Mouse (Mus musculus): ENCODE measurements around the gene Slc25a30. TPM values are rescaled to one million over a fixed set of nuclear protein-coding genes. Genes with fewer than 3 reads are reported as not detected.

The Slc25a30 gene
- total and polyA plus RNA-seq, 2 experiments from 2014 or later, result 6.0 to 27.2 TPM

DNA sequence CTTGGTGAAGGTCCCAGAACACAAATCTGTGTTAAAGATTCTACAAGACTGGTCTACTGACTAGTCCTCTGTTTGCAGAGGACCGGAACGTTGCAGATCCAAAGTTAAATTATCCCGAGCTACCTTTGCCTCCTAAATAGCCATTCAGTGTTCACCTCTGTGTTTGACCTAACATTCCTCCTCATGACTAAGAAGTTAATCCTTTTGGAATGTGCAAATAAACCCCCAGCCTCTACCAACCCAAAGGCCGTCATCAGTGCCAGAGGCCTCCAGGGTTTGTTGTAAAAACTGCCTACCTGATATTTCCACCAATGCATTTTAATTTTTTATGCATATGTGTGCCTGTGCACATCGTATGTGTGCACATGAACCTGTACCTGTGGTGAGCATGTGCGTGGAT, 7.5 kb upstream of the Slc25a30 start:
- no peak for TF ChIP-seq CTCF (IDR thresholded peaks at IDR 0.05; ENCODE audit: low read depth)
- DNase-seq (ENCODE audit: low spot score) (no peak), ATAC-seq (no peak)
- Histone ChIP-seq H3K4me2 (ENCODE audit: low read depth, low read length) (no peak overlapping the region), H3K27ac (no peak overlapping the region), H3K9me3 (ENCODE audit: low read length) (no peaks in the 10 kb centered on the region), H3K4me3 (ENCODE audit: low read length) (no peak overlapping the region), H3K9ac (replicated peaks; ENCODE audit: low read length) (no peak overlapping the region), H3K4me1 (ENCODE audit: insufficient read depth, low read length) (no peaks in the 10 kb centered on the region), H3K27me3 (ENCODE audit: insufficient read depth, low read length) (no peaks in the 10 kb centered on the region), H3K36me3 (ENCODE audit: insufficient read depth, low read length) (no peaks in the 10 kb centered on the region)
- 86% methylated on average over 6 of the region's 6 CpGs for WGBS

DNA sequence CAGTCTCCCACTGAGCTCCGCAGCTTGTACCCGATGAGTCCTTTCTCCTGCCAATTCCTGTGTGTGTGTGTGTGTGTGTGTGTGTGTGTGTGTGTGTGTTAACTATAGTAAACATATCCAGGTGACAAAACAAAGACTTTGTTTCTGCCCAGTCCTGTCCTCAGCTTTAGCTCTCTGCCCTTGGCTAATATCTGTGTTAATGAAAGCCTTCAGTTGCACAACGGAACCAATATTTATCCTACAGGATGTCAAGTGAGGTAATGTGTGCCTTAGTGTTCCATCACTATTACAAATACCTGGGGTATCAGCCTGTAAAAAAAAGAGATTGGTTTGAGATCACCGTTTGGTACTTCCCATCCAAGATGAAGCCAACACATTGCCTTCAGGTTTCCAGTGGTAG, 6.3 kb upstream of the Slc25a30 start:
- ATAC-seq, result no peak

GRCm38 (mm10) chr14:75791372-75791771, 4.5 kb upstream of the Slc25a30 start:
- WGBS, result 90% methylated on average over 3 of the region's 3 CpGs
- TF ChIP-seq CTCF (IDR thresholded peaks at IDR 0.05; ENCODE audit: low read depth), result no peak
- no peak overlapping the region for H3K27ac ChIP-seq
- no peak overlapping the region for H3K4me3 ChIP-seq (ENCODE audit: low read length)
- H3K36me3 ChIP-seq (ENCODE audit: insufficient read depth, low read length), result no peaks in the 10 kb centered on the region
- no peak overlapping the region for H3K9ac ChIP-seq (replicated peaks; ENCODE audit: low read length)
- ATAC-seq (no peak), DNase-seq (ENCODE audit: low spot score) (no peak)
- no peak overlapping the region for H3K4me2 ChIP-seq (ENCODE audit: low read depth, low read length)
- no peaks in the 10 kb centered on the region for H3K27me3 ChIP-seq (ENCODE audit: insufficient read depth, low read length)
- no peaks in the 10 kb centered on the region for H3K9me3 ChIP-seq (ENCODE audit: low read length)
- H3K4me1 ChIP-seq (ENCODE audit: insufficient read depth, low read length), result no peaks in the 10 kb centered on the region

More for the DNA sequence above, 6.3 kb upstream of the Slc25a30 start:
- TF ChIP-seq CTCF (IDR thresholded peaks at IDR 0.05; ENCODE audit: low read depth), result no peak
- Histone ChIP-seq H3K9ac (replicated peaks; ENCODE audit: low read length) (no peak overlapping the region), H3K4me2 (ENCODE audit: low read depth, low read length) (no peak overlapping the region), H3K4me1 (ENCODE audit: insufficient read depth, low read length) (no peaks in the 10 kb centered on the region), H3K4me3 (ENCODE audit: low read length) (no peak overlapping the region), H3K27me3 (ENCODE audit: insufficient read depth, low read length) (no peaks in the 10 kb centered on the region), H3K9me3 (ENCODE audit: low read length) (no peaks in the 10 kb centered on the region), H3K36me3 (ENCODE audit: insufficient read depth, low read length) (no peaks in the 10 kb centered on the region), H3K27ac (no peak overlapping the region)
- no peak for DNase-seq (ENCODE audit: low spot score)
- 92% methylated on average over 4 of the region's 4 CpGs for WGBS

GRCm38 (mm10) chr14:75790411-75790996, 3.7 kb upstream of the Slc25a30 start:
- Histone ChIP-seq H3K4me2 (ENCODE audit: low read depth, low read length) (no peak overlapping the region), H3K4me3 (ENCODE audit: low read length) (no peak overlapping the region), H3K27ac (no peak overlapping the region), H3K36me3 (ENCODE audit: insufficient read depth, low read length) (no peaks in the 10 kb centered on the region), H3K27me3 (ENCODE audit: insufficient read depth, low read length) (no peaks in the 10 kb centered on the region), H3K9ac (replicated peaks; ENCODE audit: low read length) (no peak overlapping the region), H3K4me1 (ENCODE audit: insufficient read depth, low read length) (no peaks in the 10 kb centered on the region), H3K9me3 (ENCODE audit: low read length) (no peaks in the 10 kb centered on the region)
- no peak for TF ChIP-seq CTCF (IDR thresholded peaks at IDR 0.05; ENCODE audit: low read depth)
- no peak for DNase-seq (ENCODE audit: low spot score)
- WGBS, result 88% methylated on average over 3 of the region's 3 CpGs
- no peak for ATAC-seq

GRCm38 (mm10) chr14:75789291-75789690, 2.5 kb upstream of the Slc25a30 start:
- no peak overlapping the region for H3K4me2 ChIP-seq (ENCODE audit: low read depth, low read length)
- no peaks in the 10 kb centered on the region for H3K9me3 ChIP-seq (ENCODE audit: low read length)
- DNase-seq (ENCODE audit: low spot score) (no peak), ATAC-seq (no peak)
- H3K9ac ChIP-seq (replicated peaks; ENCODE audit: low read length), result no peak overlapping the region
- no peak overlapping the region for H3K4me3 ChIP-seq (ENCODE audit: low read length)
- WGBS, result 83% methylated on average over 6 of the region's 6 CpGs
- no peak for TF ChIP-seq CTCF (IDR thresholded peaks at IDR 0.05; ENCODE audit: low read depth)
- no peak overlapping the region for H3K27ac ChIP-seq
- H3K36me3 ChIP-seq (ENCODE audit: insufficient read depth, low read length), result no peaks in the 10 kb centered on the region
- no peaks in the 10 kb centered on the region for H3K27me3 ChIP-seq (ENCODE audit: insufficient read depth, low read length)
- H3K4me1 ChIP-seq (ENCODE audit: insufficient read depth, low read length), result no peaks in the 10 kb centered on the region

DNA sequence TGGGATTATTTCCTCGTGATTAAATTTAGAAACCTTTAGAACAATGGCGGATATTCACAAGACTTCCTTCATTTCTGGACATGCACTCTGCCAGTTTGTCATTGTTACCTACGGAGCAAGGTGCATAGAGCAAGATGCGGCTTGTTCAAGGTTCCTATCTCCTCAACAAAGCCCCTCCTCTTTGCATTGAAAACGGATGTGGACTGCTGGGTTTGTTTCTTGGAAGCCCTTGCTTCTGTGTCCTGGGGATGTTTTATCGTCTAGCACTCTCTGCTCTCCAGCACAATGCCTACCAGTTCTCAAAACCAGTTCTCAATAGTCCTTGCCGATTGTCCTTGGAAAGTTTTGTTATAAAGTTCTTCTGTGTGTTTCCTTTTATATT, 948 bp upstream of the Slc25a30 start:
- no peaks in the 10 kb centered on the region for H3K27me3 ChIP-seq (ENCODE audit: insufficient read depth, low read length)
- 36% methylated on average over 7 of the region's 7 CpGs for WGBS
- H3K4me1 ChIP-seq (ENCODE audit: insufficient read depth, low read length), result no peaks in the 10 kb centered on the region
- TF ChIP-seq CTCF (IDR thresholded peaks at IDR 0.05; ENCODE audit: low read depth), result no peak
- H3K36me3 ChIP-seq (ENCODE audit: insufficient read depth, low read length), result no peaks in the 10 kb centered on the region
- H3K4me2 ChIP-seq (ENCODE audit: low read depth, low read length), result peak overlapping the region; percentile 75
- ATAC-seq (no peak), DNase-seq (ENCODE audit: low spot score) (no peak)
- H3K27ac ChIP-seq, result no peak overlapping the region
- no peaks in the 10 kb centered on the region for H3K9me3 ChIP-seq (ENCODE audit: low read length)
- no peak overlapping the region for H3K9ac ChIP-seq (replicated peaks; ENCODE audit: low read length)
- peak overlapping the region; percentile 76; the same call in 1 of the 2 replicates for H3K4me3 ChIP-seq (ENCODE audit: low read length)

DNA sequence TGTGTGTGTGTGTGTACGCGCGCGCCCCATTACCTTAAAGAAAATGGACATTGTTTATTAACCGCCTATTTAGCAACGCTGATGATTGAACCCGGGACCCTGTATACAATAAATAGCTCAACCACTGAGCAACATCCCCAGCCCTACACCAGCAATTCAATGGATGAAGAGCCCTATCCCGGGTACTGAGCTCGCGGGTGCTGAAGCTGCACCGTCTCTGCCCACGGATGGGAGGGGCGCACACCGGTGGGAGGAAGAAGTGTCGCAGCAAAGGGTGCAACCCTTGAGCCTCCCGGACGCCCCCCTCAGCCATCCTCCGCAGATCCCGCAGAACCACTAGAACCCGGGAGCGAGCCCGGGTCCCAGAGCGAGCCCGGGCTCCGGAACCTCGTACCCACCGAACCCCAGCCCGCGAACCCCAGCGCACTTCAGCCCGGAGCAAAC, 391 bp downstream of the Slc25a30 start:
- DNase-seq (ENCODE audit: low spot score) (peak; percentile 72), ATAC-seq (peak; percentile 82)
- H3K4me1 ChIP-seq (ENCODE audit: insufficient read depth, low read length), result no peaks in the 10 kb centered on the region
- H3K9me3 ChIP-seq (ENCODE audit: low read length), result no peaks in the 10 kb centered on the region
- peak overlapping the region; percentile 76 for H3K4me3 ChIP-seq (ENCODE audit: low read length)
- H3K36me3 ChIP-seq (ENCODE audit: insufficient read depth, low read length), result no peaks in the 10 kb centered on the region
- H3K27me3 ChIP-seq (ENCODE audit: insufficient read depth, low read length), result no peaks in the 10 kb centered on the region
- H3K4me2 ChIP-seq (ENCODE audit: low read depth, low read length), result peak overlapping the region; percentile 75
- 2% methylated on average over 31 of the region's 31 CpGs for WGBS
- peak overlapping the region; percentile 75 for H3K9ac ChIP-seq (replicated peaks; ENCODE audit: low read length)
- TF ChIP-seq CTCF (IDR thresholded peaks at IDR 0.05; ENCODE audit: low read depth), result 0 out of 2 replicates have a peak, but pooled peaks have one; percentile 8
- H3K27ac ChIP-seq, result peak overlapping the region; percentile 92
